Mouse (Mus musculus): ENCODE data around the gene Mpig6b. TPM values are rescaled to one million over a fixed set of nuclear protein-coding genes. Genes with fewer than 3 reads are reported as not detected.

The Mpig6b gene
- polyA plus RNA-seq, 1 experiment = 0.66 TPM

GRCm38 (mm10) chr17:35032323-35032870 is 33.6 kb downstream of the Mpig6b start:
- no peak overlapping the region for H3K27ac ChIP-seq (ENCODE audit: insufficient read depth, low read depth, low read length)
- no peak overlapping the region for H3K4me3 ChIP-seq (ENCODE audit: insufficient read depth, low read depth, low read length)
- 77% methylated on average over 8 of the region's 8 CpGs for WGBS
- no peak for DNase-seq
- H3K36me3 ChIP-seq (ENCODE audit: control insufficient read depth, insufficient read depth, low read length) = no peaks in the 10 kb centered on the region
- TF ChIP-seq POLR2A (IDR thresholded peaks at IDR 0.05; ENCODE audit: low read depth, low read length) (no peak), CTCF (conservative IDR thresholded peaks at IDR 0.05; ENCODE audit: insufficient read depth, insufficient read length, low read depth, low read length) (no peak)
- H3K27me3 ChIP-seq (replicated peaks; ENCODE audit: control insufficient read depth, insufficient read depth, low read length) = no peaks in the 10 kb centered on the region
- no peaks in the 10 kb centered on the region for H3K4me1 ChIP-seq (ENCODE audit: control insufficient read depth, insufficient read depth, low read length)

GRCm38 (mm10) chr17:35031880-35032279 is 34.1 kb downstream of the Mpig6b start:
- TF ChIP-seq CTCF (conservative IDR thresholded peaks at IDR 0.05; ENCODE audit: insufficient read depth, insufficient read length, low read depth, low read length) = no peak
- no peak for TF ChIP-seq POLR2A (IDR thresholded peaks at IDR 0.05; ENCODE audit: low read depth, low read length)
- WGBS = 85% methylated on average over 7 of the region's 7 CpGs
- no peaks in the 10 kb centered on the region for H3K27me3 ChIP-seq (replicated peaks; ENCODE audit: control insufficient read depth, insufficient read depth, low read length)

GRCm38 (mm10) chr17:35031272-35031671 is 34.7 kb downstream of the Mpig6b start:
- no peak for TF ChIP-seq POLR2A (IDR thresholded peaks at IDR 0.05; ENCODE audit: low read depth, low read length)
- TF ChIP-seq CTCF (conservative IDR thresholded peaks at IDR 0.05; ENCODE audit: insufficient read depth, insufficient read length, low read depth, low read length) = no peak
- WGBS = 89% methylated on average over 11 of the region's 11 CpGs
- H3K4me1 ChIP-seq (ENCODE audit: control insufficient read depth, insufficient read depth, low read length) = no peaks in the 10 kb centered on the region
- no peak for DNase-seq
- H3K27ac ChIP-seq (ENCODE audit: insufficient read depth, low read depth, low read length) = no peak overlapping the region
- no peaks in the 10 kb centered on the region for H3K36me3 ChIP-seq (ENCODE audit: control insufficient read depth, insufficient read depth, low read length)
- H3K4me3 ChIP-seq (ENCODE audit: insufficient read depth, low read depth, low read length) = no peak overlapping the region
- H3K27me3 ChIP-seq (replicated peaks; ENCODE audit: control insufficient read depth, insufficient read depth, low read length) = no peaks in the 10 kb centered on the region

More at GRCm38 (mm10) chr17:35031880-35032279, 34.1 kb downstream of the Mpig6b start:
- Histone ChIP-seq H3K36me3 (ENCODE audit: control insufficient read depth, insufficient read depth, low read length) (no peaks in the 10 kb centered on the region), H3K4me1 (ENCODE audit: control insufficient read depth, insufficient read depth, low read length) (no peaks in the 10 kb centered on the region), H3K27ac (ENCODE audit: insufficient read depth, low read depth, low read length) (no peak overlapping the region), H3K4me3 (ENCODE audit: insufficient read depth, low read depth, low read length) (no peak overlapping the region)
- DNase-seq = no peak

- H3K4me1 ChIP-seq (ENCODE audit: control insufficient read depth, insufficient read depth, low read length) = no peaks in the 10 kb centered on the region
- H3K27ac ChIP-seq (ENCODE audit: insufficient read depth, low read depth, low read length) = no peak overlapping the region
- no peak overlapping the region for H3K4me3 ChIP-seq (ENCODE audit: insufficient read depth, low read depth, low read length)
- no peaks in the 10 kb centered on the region for H3K36me3 ChIP-seq (ENCODE audit: control insufficient read depth, insufficient read depth, low read length)
- DNase-seq = peak; percentile 35
- no peaks in the 10 kb centered on the region for H3K27me3 ChIP-seq (replicated peaks; ENCODE audit: control insufficient read depth, insufficient read depth, low read length)
- WGBS = 39% methylated on average over 19 of the region's 19 CpGs
- TF ChIP-seq POLR2A (IDR thresholded peaks at IDR 0.05; ENCODE audit: low read depth, low read length) (no peak), CTCF (conservative IDR thresholded peaks at IDR 0.05; ENCODE audit: insufficient read depth, insufficient read length, low read depth, low read length) (peak; percentile 71)
These were observed 36.1 kb downstream of the Mpig6b start for GRCm38 (mm10) chr17:35029691-35030532.

- WGBS = 61% methylated on average over 2 of the region's 2 CpGs
- Histone ChIP-seq H3K4me3 (ENCODE audit: insufficient read depth, low read depth, low read length) (no peak overlapping the region), H3K4me1 (ENCODE audit: control insufficient read depth, insufficient read depth, low read length) (no peaks in the 10 kb centered on the region), H3K27me3 (replicated peaks; ENCODE audit: control insufficient read depth, insufficient read depth, low read length) (no peaks in the 10 kb centered on the region), H3K27ac (ENCODE audit: insufficient read depth, low read depth, low read length) (no peak overlapping the region), H3K36me3 (ENCODE audit: control insufficient read depth, insufficient read depth, low read length) (no peaks in the 10 kb centered on the region)
- no peak for TF ChIP-seq POLR2A (IDR thresholded peaks at IDR 0.05; ENCODE audit: low read depth, low read length)
- no peak for TF ChIP-seq CTCF (conservative IDR thresholded peaks at IDR 0.05; ENCODE audit: insufficient read depth, insufficient read length, low read depth, low read length)
- no peak for DNase-seq
These were observed 37.7 kb downstream of the Mpig6b start for GRCm38 (mm10) chr17:35028315-35028714.

GRCm38 (mm10) chr17:35027277-35028068 is 38.5 kb downstream of the Mpig6b start, which contains the start of gene Sapcd1:
Gene Sapcd1 (minus strand): TSS chr17:35028016.
- no peak for TF ChIP-seq POLR2A (IDR thresholded peaks at IDR 0.05; ENCODE audit: low read depth, low read length)
- no peak for TF ChIP-seq CTCF (conservative IDR thresholded peaks at IDR 0.05; ENCODE audit: insufficient read depth, insufficient read length, low read depth, low read length)
- Histone ChIP-seq H3K27me3 (replicated peaks; ENCODE audit: control insufficient read depth, insufficient read depth, low read length) (no peaks in the 10 kb centered on the region), H3K27ac (ENCODE audit: insufficient read depth, low read depth, low read length) (no peak within 1 kb of the TSS), H3K4me3 (ENCODE audit: insufficient read depth, low read depth, low read length) (no peak within 1 kb of the TSS), H3K4me1 (ENCODE audit: control insufficient read depth, insufficient read depth, low read length) (no peaks in the 10 kb centered on the region), H3K36me3 (ENCODE audit: control insufficient read depth, insufficient read depth, low read length) (no peaks in the 10 kb centered on the region)
- 62% methylated on average over 13 of the region's 13 CpGs for WGBS
- DNase-seq = no peak
